Comparison of ENCODE assay signal across 8 mouse cellular contexts in genomic region chr6:117841511-117841955, GRCm38 (mm10). TPM values are rescaled to one million over a fixed set of nuclear protein-coding genes. Genes with fewer than 3 reads are reported as not detected.
DNase-seq lines count a peak whose midpoint lies in the region; ATAC-seq and TF ChIP-seq lines count a peak whose summit lies in the region.

No protein-coding gene starts in this region.

- ATAC-seq in kidney, postnatal 0 days (replicated peaks; ENCODE audit: low FRiP score, low read depth): no peak
- ATAC-seq in hindbrain, embryonic 14.5 days (ENCODE audit: low FRiP score): 0 out of 2 replicates have a peak, but pooled peaks have one; percentile 1
- ATAC-seq in midbrain, postnatal 0 days (ENCODE audit: low FRiP score): no peak; the same call in none of the 2 replicates

- H3K4me2 ChIP-seq in kidney, postnatal 0 days (ENCODE audit: low read length): peak overlapping the region; percentile 82
- peak overlapping the region; percentile 83 for H3K4me2 ChIP-seq in hindbrain, embryonic 14.5 days (replicated peaks)
- H3K4me2 ChIP-seq in midbrain, postnatal 0 days (ENCODE audit: low read depth, low read length, poor library complexity, severe bottlenecking): peak overlapping the region; percentile 67

- H3K27me3 ChIP-seq in kidney, postnatal 0 days (ENCODE audit: insufficient read depth, low read length): no peaks in the 10 kb centered on the region
- H3K27me3 ChIP-seq in hindbrain, embryonic 14.5 days (ENCODE audit: control insufficient read depth, insufficient read depth, low read length): no peaks in the 10 kb centered on the region
- H3K27me3 ChIP-seq in midbrain, postnatal 0 days (ENCODE audit: insufficient read depth, low read length): no peaks in the 10 kb centered on the region

- 6% methylated on average over 12 of the region's 12 CpGs for WGBS in kidney, postnatal 0 days
- WGBS in hindbrain, embryonic 14.5 days: 18% methylated on average over 12 of the region's 12 CpGs
- WGBS in midbrain, postnatal 0 days: 12% methylated on average over 12 of the region's 12 CpGs

- peaks cover 26% of the 10 kb centered on the region for H3K36me3 ChIP-seq in kidney, postnatal 0 days (ENCODE audit: insufficient read depth, low read length)
- peaks cover 36% of the 10 kb centered on the region for H3K36me3 ChIP-seq in hindbrain, embryonic 14.5 days (replicated peaks; ENCODE audit: control insufficient read depth, insufficient read depth)
- peaks cover 20% of the 10 kb centered on the region for H3K36me3 ChIP-seq in midbrain, postnatal 0 days (ENCODE audit: insufficient read depth, low read length)

- peak overlapping the region; percentile 92 for H3K27ac ChIP-seq in kidney, postnatal 0 days
- peak overlapping the region; percentile 83 for H3K27ac ChIP-seq in brown adipose tissue, adult 24 weeks (replicated peaks; ENCODE audit: low read depth, low read length)
- H3K27ac ChIP-seq in hindbrain, embryonic 14.5 days: peak overlapping the region; percentile 98
- H3K27ac ChIP-seq in midbrain, postnatal 0 days (ENCODE audit: low read depth, low read length): peak overlapping the region; percentile 93

- peak overlapping the region; percentile 86 for H3K9ac ChIP-seq in kidney, postnatal 0 days (ENCODE audit: low read depth, low read length)
- peak overlapping the region; percentile 100 for H3K9ac ChIP-seq in hindbrain, embryonic 14.5 days
- H3K9ac ChIP-seq in midbrain, postnatal 0 days (replicated peaks; ENCODE audit: low read length, poor library complexity, severe bottlenecking): peak overlapping the region; percentile 98

- 0 out of 2 replicates have a peak, but pooled peaks cover 5% of the 10 kb centered on the region for H3K4me1 ChIP-seq in kidney, postnatal 0 days (replicated peaks; ENCODE audit: insufficient read depth, low read length)
- H3K4me1 ChIP-seq in brown adipose tissue, adult 24 weeks (ENCODE audit: control insufficient read depth, insufficient read depth, insufficient read length, low read length): no peaks in the 10 kb centered on the region
- H3K4me1 ChIP-seq in hindbrain, embryonic 14.5 days (replicated peaks; ENCODE audit: control insufficient read depth, insufficient read depth, low read length): peaks cover 10% of the 10 kb centered on the region
- H3K4me1 ChIP-seq in midbrain, postnatal 0 days (ENCODE audit: insufficient read depth, low read length): 0 out of 2 replicates have a peak, but pooled peaks cover 4% of the 10 kb centered on the region

- intact Hi-C loops in gastrocnemius, postnatal 36 days (cut with DNase I): loop anchor here (2.0 to 5.0 kb wide), 2 partner anchors 37 to 76 kb away; no protein-coding TSS in a partner anchor

- H3K4me3 ChIP-seq in kidney, postnatal 0 days (replicated peaks; ENCODE audit: low read depth, low read length): peak overlapping the region; percentile 83
- peak overlapping the region; percentile 97 for H3K4me3 ChIP-seq in brown adipose tissue, adult 24 weeks (ENCODE audit: insufficient read depth, low read depth, low read length)
- H3K4me3 ChIP-seq in hindbrain, embryonic 14.5 days (replicated peaks; ENCODE audit: low read length): peak overlapping the region; percentile 98
- peak overlapping the region; percentile 89 for H3K4me3 ChIP-seq in midbrain, postnatal 0 days (ENCODE audit: low read depth, low read length)

- peak; percentile 46 for DNase-seq in kidney, postnatal 0 days (ENCODE audit: low spot score)
- DNase-seq in kidney, postnatal 36 days: no peak
- peak; percentile 36 for DNase-seq in hindbrain, embryonic 14.5 days (ENCODE audit: low spot score)
- DNase-seq in midbrain, postnatal 0 days (ENCODE audit: low spot score): peak; percentile 32
- no peak for DNase-seq in spleen, adult 12 weeks (ENCODE audit: low spot score)
- no peak for DNase-seq in cerebellum, adult 9-10 months
- no peak for DNase-seq in gastrocnemius, postnatal 36 days

- no peaks in the 10 kb centered on the region for H3K9me3 ChIP-seq in kidney, postnatal 0 days (replicated peaks; ENCODE audit: low read length)
- H3K9me3 ChIP-seq in hindbrain, embryonic 14.5 days (ENCODE audit: control insufficient read depth, low read length): no peaks in the 10 kb centered on the region
- no peaks in the 10 kb centered on the region for H3K9me3 ChIP-seq in midbrain, postnatal 0 days (ENCODE audit: low read length)

- TF ChIP-seq CTCF in kidney, postnatal 0 days (IDR thresholded peaks at IDR 0.05; ENCODE audit: low read depth): no peak
- TF ChIP-seq CTCF in midbrain, postnatal 0 days (IDR thresholded peaks at IDR 0.05): no peak

RNA-seq across cellular contexts. Expression of gene Zfp637, which starts 0.6 kb away (rescaled TPM):
- polyA plus RNA-seq in kidney, postnatal 0 days (2015; fragmentation: Nextera tagmentation; extraction: Ambion mirVana): 93.5 and 95.6 TPM in 2 replicates
- polyA plus RNA-seq in brown adipose tissue, adult 24 weeks (2012; ENCODE audit: insufficient read depth, insufficient read length, missing spikeins): 31.5 and 40.5 TPM in 2 replicates
- 136 and 145 TPM in 2 replicates for polyA plus RNA-seq in hindbrain, embryonic 14.5 days (2014; fragmentation: Nextera tagmentation; extraction: Ambion mirVana)
- total RNA-seq in midbrain, postnatal 0 days (2014; rRNA removed): 75.0 and 95.9 TPM in 2 replicates
- polyA plus RNA-seq in midbrain, postnatal 0 days (2015; fragmentation: Nextera tagmentation; extraction: Ambion mirVana): 109 and 122 TPM in 2 replicates
- 10 to 100 TPM; 35.0 to 35.2 TPM for total RNA-seq in gastrocnemius, postnatal 36 days (2021)

RNA-seq across cellular contexts. Expression of gene Zfp239, which starts 20.4 kb away (rescaled TPM):
- polyA plus RNA-seq in kidney, postnatal 0 days (2015; fragmentation: Nextera tagmentation; extraction: Ambion mirVana): 9.0 and 11.0 TPM in 2 replicates
- 0.36 and 0.71 TPM in 2 replicates for polyA plus RNA-seq in brown adipose tissue, adult 24 weeks (2012; ENCODE audit: insufficient read depth, insufficient read length, missing spikeins)
- 12.8 and 14.8 TPM in 2 replicates for polyA plus RNA-seq in hindbrain, embryonic 14.5 days (2014; fragmentation: Nextera tagmentation; extraction: Ambion mirVana)
- 14.5 and 18.6 TPM in 2 replicates for total RNA-seq in midbrain, postnatal 0 days (2014; rRNA removed)
- 16.1 and 16.6 TPM in 2 replicates for polyA plus RNA-seq in midbrain, postnatal 0 days (2015; fragmentation: Nextera tagmentation; extraction: Ambion mirVana)
- total RNA-seq in gastrocnemius, postnatal 36 days (2021): under 1 TPM; 0.23 to 0.37 TPM

RNA-seq across cellular contexts. Expression of gene Hnrnpf, which starts 58.6 kb away (rescaled TPM):
- polyA plus RNA-seq in kidney, postnatal 0 days (2015; fragmentation: Nextera tagmentation; extraction: Ambion mirVana): 555 and 598 TPM in 2 replicates
- 147 and 185 TPM in 2 replicates for polyA plus RNA-seq in brown adipose tissue, adult 24 weeks (2012; ENCODE audit: insufficient read depth, insufficient read length, missing spikeins)
- 254 and 284 TPM in 2 replicates for polyA plus RNA-seq in hindbrain, embryonic 14.5 days (2014; fragmentation: Nextera tagmentation; extraction: Ambion mirVana)
- total RNA-seq in midbrain, postnatal 0 days (2014; rRNA removed): 154 and 159 TPM in 2 replicates
- 173 and 183 TPM in 2 replicates for polyA plus RNA-seq in midbrain, postnatal 0 days (2015; fragmentation: Nextera tagmentation; extraction: Ambion mirVana)
- total RNA-seq in gastrocnemius, postnatal 36 days (2021): 10 to 100 TPM; 83.2 to 98.9 TPM

Comparison
In these comparisons a context has a peak if more than half of its experiments do, and no peak if none do; other contexts are left out.
1. DNase-seq: peak in kidney, postnatal 0 days (single experiment), hindbrain, embryonic 14.5 days (single experiment) and midbrain, postnatal 0 days (single experiment); none in kidney, postnatal 36 days (0 of 2), spleen, adult 12 weeks (single experiment), cerebellum, adult 9-10 months (single experiment) and gastrocnemius, postnatal 36 days (0 of 2).
2. Peak in every context shown above with its lines, with median percentiles within 50 percentile points of each other: H3K27ac ChIP-seq, H3K4me2 ChIP-seq, H3K4me3 ChIP-seq and H3K9ac ChIP-seq.